Mouse (Mus musculus): ENCODE data around the gene Cwc25.
"Not testable (repeated sequence)": the region's sequence is repeated elsewhere in the genome, so short reads cannot be mapped to it uniquely, and the experiment has no call there.

Gene Cwc25

DNA sequence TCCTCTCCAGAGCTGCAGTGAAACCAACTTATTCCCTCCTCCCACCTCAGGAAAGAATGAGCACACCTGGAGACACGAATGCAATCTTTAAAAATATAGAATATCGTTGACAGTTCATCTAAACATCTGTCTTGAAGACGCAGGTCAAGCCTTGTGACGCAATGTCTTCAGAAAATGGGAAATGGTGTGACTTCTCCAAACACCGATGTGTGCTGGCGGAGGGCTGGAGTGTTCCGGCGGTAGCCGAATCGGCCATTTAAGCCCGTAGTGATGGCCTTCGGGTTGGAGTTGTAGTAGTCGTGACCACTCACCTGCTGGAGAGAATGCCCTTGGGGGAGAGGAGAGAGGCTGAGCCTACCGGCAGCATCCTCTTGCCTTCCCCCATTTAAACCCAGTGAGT is 5.1 kb upstream of the Cwc25 start:
- no peak for DNase-seq

DNA sequence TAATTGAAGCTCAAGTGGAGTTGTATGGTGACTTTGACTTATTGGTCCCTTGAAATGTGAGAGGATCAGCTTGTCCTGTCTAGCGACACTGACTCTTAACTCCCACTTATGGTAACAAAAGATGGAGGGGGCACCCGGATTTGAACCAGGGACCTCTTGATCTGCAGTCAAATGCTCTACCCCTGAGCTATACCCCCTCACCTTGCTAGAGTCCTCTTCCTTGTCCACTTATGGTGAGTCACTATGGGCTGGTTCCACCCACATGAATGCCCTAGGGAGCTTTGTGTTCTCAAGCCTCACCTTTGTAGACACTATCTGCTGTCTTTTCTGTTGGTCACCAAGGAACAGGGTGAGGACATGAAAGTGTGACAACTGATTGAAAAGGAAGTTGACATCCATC is 3.3 kb upstream of the Cwc25 start:
- no peak for DNase-seq

DNA sequence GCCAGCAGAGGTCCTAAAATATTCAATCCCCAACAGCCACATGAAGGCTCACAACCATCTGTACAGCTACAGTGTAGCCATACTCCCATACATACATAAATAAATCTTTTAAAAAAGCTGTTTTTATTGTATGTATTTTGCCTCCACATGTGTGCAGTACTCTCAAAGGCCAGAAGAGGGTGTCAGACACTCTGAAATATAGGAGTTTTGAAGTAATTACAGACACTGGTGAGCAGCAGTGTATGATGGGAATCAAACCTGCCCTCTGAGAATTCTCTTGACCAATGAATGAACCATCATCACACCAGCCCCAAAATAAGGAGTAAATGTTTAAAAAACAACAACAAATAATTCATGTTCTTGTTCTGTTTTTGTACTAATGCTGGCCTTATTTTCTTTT is 4.7 kb downstream of the Cwc25 start:
- no peak for DNase-seq

DNA sequence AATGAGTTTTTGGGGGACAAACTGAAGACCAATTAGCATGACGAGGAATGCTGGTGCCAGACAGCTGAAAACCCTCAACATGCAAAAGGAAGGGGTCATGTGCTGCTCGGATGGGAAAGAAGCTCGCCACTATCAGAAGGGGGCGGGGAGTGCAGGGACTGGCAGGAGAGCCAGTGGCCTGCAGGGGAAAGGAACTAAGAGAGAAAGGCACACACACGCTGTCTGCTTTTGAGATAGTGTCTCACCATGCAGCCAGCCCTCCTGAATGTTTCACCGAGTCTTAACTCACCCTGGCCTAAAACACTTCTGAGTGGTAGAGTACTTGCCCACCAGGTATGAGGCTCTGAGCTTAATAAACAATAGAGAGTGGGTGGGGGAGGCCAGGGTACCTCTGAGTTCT is 7.4 kb downstream of the Cwc25 start:
- no peak for DNase-seq

DNA sequence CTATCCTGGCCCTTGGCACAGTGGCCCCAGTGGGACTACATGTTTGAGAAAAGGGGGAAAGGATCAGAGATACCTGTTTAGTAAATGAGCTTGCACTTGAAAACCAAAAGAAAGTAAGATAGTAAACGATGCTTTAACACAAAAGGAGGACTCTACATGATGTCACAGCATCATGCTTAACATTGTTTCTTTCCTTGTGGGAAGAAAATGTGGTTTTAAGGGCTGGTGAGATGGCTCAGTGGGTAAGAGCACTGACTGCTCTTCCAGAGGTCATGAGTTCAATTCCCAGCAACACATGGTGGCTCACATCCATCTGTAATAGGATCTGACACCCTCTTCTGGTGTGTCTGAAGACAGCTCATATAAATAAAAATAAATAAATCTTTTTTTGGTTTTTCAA is 8.2 kb downstream of the Cwc25 start:
- no peak for DNase-seq

DNA sequence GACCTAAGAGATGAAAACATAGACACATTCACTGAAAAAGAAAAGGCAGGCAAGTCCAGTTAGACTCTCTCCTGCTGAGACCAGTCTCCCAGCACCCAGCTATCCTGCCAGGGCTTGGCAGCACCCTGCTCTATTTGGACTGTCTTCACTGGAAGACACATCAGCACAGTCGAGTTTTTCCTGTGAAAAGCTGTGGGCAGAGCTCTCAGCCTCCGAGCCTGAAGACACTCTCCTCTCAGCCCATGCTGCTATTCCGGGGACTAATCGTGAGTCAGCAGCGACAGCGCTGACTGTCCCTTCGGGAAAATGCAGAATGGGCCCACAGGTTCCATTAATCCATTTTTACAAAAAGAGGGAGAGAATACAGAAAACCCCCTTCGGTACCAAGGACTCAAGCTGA is 13.1 kb downstream of the Cwc25 start:
- no peak for DNase-seq

DNA sequence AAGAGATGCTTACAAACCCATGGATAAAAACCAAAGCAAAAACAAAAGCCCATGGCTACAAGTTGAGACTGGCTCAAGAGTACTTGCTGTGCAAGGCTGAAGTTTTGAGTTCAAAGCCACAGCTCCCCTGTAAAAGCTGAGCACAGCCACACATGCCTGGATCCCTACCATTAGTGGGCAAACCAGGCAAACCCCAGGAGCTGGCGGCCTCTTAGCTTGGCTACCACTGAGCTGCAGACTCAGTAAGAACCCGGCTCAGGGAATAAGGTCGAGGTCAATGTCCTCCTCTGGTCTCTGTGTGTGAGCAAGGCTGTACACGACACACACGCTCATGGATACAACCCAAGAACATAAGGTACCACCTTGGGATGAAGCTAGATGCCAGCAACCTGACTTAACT is 17.9 kb downstream of the Cwc25 start:
- DNase-seq = no peak

DNA sequence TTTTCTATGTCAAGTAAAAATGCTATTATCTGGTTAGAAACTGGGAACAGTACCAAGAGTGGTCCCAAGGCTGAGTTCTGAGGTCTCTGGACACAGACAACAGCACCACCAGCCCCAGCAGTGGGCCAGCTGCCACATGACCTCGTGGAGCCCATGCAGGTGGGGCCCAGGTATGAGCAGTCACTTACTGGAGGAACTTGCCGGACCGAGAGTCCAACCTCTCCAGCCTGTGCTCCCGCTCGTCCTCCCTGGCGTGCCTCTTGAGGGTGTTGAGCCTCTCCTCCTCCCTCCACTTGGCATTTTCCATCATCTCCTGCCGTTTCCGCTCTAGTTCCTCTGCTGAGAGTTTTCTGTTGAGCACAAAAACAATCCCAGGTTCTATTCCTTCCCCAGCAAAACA is 18.6 kb downstream of the Cwc25 start:
- no peak for DNase-seq

DNA sequence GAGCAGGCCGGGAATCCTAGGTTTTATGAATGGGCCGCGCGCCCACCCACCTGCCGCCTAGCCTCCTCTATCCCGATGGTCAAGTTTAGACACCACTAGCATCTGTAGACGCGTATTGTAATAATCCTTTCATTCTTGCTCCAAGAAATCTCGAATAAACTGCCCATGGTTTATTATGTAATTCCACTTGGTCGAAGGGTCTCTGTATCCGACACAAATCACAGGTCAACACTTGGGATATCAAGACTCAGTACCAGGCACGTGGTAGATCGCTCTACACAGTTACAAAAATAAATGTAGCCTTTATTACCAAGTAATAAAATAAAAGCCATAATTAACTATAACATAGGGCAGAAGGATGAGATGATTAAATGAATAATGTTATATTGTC is 21.0 kb downstream of the Cwc25 start:
- no peak for DNase-seq

DNA sequence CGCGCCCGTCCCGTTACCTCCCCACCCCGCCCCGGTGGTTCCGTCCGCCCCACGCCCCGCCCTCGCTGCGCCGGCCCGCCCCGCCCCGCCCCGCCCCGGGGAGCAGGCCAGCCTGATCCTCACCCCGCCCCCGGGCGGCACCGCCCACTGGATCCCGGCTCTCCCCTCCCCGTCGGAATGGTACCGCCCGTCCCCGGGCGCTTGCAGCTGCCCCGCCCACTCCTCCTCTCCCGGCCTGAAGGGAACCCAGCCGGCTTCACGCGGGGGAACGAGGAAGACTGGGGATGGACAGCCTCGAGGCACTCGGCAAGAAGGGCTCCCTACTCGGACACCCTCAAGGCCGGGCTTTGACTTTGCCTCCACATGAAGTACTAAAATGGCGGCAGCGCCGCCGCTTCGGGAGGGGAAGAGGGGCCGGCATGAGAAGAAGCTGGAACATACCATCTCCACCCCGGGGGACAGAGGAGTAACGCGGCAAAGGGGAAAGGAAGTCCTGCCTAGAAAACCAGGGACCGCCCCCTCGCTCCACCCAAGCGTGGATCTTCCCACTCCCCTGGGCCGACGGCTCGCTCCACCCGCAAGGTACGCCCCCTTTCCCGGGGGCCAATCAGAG is 21.5 kb downstream of the Cwc25 start:
- DNase-seq = peak; percentile 97

DNA sequence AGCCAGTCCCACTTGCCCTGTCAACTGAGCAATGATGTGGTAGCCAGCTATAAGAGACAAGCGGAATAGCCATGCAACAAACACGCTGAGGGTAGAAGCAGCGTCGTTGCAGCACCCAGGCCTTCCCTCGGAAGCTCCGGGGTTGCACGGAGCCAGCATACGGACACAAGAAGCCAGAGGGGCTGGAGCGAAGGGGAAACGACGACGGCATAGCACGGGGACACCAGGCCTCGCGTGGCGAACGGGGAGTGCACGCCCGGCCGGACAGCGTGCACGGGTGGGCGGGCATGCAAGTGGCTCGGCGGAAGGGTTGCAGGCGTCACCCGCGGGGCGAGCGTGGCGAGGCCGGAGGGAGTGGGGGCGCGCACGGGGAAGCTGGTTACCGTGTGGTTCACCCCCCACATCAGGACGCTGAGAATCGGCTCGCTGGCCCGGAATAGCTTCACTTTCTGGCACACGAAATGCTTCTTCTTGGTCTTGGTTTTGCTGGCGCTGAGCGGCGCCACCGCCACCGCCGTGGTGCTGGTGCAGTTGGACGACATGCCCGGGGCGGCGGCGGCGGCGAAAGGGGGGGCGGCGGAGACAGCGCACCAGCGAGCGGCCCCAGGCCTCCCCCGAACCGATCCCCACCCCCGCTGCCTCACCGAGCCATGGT is 22.2 kb downstream of the Cwc25 start, which contains the start of gene Pip4k2b:
Pip4k2b (minus strand) TSS at position 642 of the 655 bp plus-strand sequence.
- DNase-seq = no peak

DNA sequence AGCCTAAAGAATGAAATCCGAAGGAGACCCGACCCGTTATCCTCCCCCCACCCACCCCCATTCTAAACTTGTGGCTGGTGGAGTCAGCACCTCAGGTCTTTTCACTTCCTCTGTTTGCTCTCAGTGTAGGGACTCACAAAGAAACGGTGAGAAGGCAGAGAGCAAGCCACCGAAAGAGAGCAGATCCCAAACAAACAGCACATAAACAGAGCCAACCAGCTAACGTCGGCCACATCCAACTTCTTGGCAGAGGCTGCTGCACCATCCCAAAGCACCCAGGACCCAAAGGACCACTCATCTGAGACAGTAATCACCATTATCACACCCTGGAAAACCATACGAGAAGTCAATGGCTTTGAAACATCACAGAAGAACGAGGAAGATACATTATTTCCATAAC is 22.9 kb downstream of the Cwc25 start:
- no peak for DNase-seq

DNA sequence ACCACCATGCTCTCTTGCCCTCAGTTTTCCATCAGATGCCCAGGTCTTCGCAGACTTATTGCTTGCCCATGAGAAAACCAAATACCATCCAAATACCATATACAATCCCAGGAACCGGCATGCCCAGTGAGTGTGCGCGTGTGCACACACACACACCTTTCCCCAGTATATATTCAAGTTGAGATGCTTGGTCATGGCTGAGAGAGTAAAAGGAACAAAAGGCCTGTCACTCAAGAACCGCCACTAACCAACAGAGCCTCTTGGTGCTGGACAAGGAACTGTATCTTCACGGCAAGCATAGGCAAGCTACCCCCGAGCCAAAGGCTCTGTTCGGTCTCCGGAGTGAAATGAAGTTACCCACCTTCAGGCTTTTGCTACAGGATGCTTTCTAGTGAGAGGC is 23.8 kb downstream of the Cwc25 start:
- no peak for DNase-seq

DNA sequence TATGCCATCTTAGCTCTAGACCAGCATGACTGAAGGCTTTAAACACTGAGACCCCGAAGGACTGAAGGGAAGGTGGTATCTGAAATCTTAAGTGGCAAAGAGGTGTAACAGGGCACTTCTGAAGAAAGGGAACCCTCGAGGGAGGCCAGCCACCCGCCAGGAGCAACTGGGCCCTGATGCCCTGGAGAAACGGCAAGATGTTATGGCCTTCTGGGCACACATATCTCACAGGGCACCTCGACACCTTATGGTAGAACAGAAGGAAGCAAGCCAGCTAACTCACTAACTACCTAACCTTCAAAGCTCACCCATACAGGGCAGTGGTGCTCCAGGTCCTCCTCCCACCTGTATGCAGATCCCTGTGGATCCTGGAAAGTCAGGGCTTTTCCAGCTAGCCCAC is 24.2 kb downstream of the Cwc25 start:
- no peak for DNase-seq

DNA sequence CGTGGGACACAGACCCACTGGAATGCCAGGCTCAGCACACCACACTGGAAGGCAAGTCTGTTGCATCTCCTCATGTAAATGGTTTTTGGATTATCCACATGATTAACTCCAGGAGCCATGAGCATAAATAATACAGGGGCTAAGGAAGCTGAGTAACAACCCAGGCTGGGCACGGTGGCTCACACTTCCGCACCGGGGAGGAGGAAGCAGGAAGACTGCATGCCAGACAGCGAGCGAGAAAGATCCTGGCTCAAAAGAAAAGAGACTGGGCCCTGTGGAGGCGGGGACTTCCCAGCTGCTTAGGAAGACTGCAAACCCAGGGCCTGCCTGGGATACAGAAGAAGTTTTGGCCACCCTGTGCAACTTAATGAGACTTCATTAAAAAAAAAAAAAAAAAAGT is 26.2 kb downstream of the Cwc25 start:
- DNase-seq = no peak

DNA sequence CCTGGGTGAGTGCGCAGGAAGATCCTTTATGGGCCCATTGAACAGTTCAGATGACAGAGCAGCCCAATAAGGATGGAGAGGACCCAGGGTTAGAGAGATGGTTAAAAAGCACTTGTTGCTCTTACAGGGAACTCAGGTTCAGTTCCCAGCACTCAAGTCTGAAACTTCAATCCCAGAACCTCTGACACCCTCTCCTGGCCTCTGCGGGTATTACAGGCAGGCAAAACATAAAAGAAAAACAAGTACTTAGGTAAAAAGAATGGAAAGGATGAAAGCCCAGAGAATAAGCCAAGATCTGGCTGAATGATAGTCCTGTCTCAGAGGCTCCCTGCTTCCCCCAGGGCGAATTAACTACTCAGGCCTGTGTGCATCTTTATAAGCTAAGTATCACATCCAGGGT is 27.2 kb downstream of the Cwc25 start:
- DNase-seq = no peak

DNA sequence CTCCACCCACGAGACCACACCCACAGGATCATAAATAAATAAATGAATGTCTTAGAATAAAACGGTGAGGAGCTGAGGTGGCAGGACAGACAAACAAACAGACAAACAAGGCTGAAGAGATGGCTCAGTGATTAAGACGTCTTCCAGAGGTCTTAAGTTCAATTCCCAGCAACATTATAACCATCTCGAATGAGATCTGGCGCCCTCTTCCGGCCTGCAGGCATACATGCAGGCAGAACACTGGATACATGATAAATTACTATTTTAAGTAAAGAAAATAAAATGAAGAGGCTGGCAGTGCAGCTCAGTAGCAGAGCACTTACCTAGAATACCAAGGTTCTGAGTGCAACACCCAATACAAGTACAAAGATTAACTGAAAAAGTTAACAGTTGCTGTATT is 27.7 kb downstream of the Cwc25 start:
- DNase-seq = no peak

DNA sequence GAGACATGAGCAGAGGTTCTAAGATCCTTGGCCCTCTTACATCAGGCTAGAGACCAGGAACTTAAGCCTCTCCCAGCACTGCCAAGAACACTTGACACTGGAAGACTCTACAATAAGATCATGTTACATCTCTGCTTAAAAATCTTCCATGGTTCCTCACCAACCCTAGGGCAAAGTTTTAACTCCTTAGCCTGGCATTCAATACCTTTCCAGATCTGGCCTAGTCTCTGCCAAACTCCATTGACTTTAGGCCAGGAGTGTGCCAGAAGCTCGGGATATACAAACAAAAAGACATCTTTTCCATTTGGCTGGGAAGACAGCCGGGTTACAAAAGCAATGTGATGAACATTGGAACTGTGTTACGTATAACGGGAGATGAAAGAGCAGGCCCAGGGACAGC is 28.8 kb downstream of the Cwc25 start:
- DNase-seq = no peak

DNA sequence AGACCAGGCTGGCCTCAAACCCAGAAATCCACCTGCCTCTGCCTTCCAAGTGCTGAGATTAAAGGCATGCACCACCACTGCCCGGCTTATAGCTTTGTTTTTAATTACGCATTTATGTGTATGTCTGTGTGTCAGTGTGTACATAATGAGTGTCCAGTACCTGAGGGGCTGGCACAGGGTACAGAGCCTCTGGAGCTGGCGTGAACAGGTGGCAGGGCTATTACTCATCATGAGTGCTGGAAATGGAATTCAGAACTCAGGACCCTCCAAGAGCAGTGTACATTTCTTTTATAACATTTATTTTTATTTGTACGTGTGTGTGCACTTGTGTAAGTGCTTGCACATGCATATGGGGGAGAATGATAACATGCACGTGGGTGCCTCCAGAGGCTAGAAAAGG is 29.7 kb downstream of the Cwc25 start:
- DNase-seq = no peak

DNA sequence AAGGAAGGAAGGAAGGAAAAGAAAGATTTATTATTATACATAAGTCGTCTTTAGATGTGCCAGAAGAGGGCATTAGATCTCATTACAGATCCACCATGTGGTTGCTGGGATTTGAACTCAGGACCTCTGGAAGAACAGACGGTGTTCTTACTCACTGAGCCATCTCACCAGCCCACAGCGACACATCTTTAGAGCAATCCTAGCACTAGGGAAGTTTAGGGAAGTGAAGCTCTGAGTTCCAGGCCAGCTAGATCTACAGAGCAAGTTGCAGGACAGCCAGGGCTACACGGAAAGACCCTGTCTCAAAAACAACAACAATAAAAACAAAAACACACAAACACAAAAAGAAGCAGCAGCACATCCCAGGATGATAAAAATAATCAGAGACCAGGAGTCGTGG is 31.5 kb downstream of the Cwc25 start:
- DNase-seq = not testable (repeated sequence)

DNA sequence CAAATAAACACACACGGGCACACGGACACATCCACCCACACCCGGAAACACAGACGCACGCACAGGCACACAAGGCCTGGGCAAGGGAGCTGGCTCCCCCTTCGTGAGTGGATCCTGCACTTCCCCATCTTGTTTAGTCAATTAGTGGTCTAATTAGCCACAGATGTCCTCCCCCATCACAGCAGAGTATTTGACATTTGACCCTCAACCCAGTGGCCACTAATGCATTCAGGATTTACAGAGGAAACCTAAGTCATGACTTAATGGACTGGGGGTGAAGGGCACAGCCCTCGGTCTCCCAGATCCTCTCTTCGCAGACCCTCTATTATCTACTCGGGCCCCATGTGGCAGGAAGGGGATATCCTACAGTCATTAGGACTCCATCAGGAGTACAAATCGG is 32.7 kb downstream of the Cwc25 start:
- DNase-seq = no peak

DNA sequence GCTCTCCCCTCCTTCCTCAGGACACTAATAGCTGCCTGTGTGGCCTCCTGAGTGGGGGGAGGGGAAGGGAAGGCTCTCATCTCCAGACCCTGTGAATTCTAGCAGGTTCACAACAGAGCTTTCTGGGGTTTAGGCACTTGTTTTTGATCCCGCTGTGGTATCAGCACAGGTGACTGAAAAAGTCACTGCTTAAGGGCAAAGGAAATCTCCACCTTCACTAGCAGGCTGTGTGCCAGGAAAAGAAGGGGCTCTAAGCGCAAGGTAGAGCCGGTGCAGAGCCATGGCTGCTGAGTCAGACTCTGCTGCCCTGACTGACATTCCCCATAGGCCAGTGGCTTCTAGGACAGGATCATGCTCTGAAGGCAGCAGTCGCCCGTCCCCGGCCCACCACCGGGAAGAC is 37.6 kb downstream of the Cwc25 start:
- no peak for DNase-seq

DNA sequence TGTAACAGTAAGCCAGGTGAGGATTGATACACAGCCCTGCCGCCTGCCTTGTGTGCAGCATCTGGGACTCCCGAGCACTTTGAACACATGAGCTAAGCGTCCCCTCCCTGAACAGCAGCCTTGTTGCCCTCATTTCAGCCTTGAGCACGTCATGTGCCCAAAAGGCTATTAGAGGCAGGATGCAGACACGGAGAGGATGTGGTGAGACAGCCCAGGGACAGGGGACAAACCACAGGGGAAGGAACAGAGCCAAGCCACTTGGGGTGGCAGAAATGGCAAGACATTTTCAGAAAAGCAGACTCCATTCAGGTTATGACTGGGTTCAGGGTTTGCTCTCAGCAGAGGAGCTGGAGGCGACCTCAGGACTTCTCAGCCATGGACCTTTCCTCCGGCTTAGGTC is 38.0 kb downstream of the Cwc25 start:
- DNase-seq = no peak

DNA sequence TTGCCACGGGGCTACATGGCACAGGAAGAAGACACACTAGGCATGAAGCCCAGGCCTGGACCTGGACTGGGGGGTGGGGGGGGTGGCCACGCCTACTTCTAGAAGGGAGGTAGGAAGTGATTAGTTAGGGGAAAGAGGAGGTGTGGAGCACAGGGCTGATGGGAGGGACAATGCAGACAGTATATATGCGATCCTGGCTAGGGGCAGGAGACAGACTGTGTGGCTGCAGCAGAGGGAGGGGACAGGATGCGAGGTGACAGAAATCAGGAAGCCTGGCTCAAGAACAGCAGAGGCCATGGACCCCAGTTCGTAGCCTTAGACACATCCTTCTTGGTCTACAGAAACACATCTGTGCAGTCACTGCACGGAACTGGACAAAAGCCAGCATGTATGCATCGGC is 42.6 kb downstream of the Cwc25 start:
- no peak for DNase-seq

DNA sequence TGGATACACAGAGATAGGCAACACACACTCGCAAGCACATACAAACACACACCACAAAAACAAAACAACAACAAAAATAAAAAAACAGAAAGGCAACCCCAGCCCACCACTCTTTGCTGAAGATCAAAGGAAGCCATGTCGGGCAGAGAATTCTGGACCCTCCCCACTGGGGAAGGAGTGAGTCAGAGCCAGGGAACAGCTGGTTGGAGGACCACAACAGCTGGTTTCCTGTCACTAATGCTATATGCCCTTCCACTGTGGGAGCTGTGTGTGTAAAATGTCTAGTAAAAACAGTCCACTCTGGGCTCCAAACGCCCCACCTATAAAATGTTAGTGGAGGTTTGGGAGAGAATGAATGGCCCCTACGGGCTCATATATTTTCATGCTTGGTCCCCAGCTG is 45.0 kb downstream of the Cwc25 start:
- DNase-seq = no peak
